In genomic region chr6:6088151-6088550, GRCm38 (mm10) we compare ENCODE assay signal across 9 mouse cellular contexts.
A peak's percentile ranks its signal among the peaks of the same experiment; 100 is the strongest.
DNase-seq lines count a peak whose midpoint lies in the region; ATAC-seq and TF ChIP-seq lines count a peak whose summit lies in the region.
"Had no signal": no experiment of that assay in that cellular context is flagged by ENCODE, and none has a peak within 500 bp of the region (broad histone marks: within the 10 kb centered on the region; RNA-seq: fewer than 3 reads in every experiment).

No protein-coding gene starts in this region.

- WGBS in forebrain, embryonic 15.5 days = 51% methylated on average over 4 of the region's 4 CpGs
- WGBS in forebrain, embryonic 11.5 days = 88% methylated on average over 4 of the region's 4 CpGs
- 46% methylated on average over 4 of the region's 4 CpGs for WGBS in lung, embryonic 16.5 days
- 85% methylated on average over 4 of the region's 4 CpGs for WGBS in thymus, adult 2 months
- 86% methylated on average over 4 of the region's 4 CpGs for WGBS in intestine, embryonic 15.5 days

- TF ChIP-seq POLR2A in thymus, adult 2 months (IDR thresholded peaks at IDR 0.05; ENCODE audit: control insufficient read depth, extremely low read depth, insufficient read depth, low read length, poor library complexity) = no peak

- H3K4me2 ChIP-seq in forebrain, embryonic 15.5 days (replicated peaks) = no peak overlapping the region
- no peak overlapping the region for H3K4me2 ChIP-seq in forebrain, embryonic 11.5 days (ENCODE audit: low read depth, low read length, severe bottlenecking)
- no peak overlapping the region for H3K4me2 ChIP-seq in lung, embryonic 16.5 days (ENCODE audit: low read depth, low read length)
- H3K4me2 ChIP-seq in intestine, embryonic 15.5 days (replicated peaks) = no peak overlapping the region

- intact Hi-C loops in heart, postnatal 36 days (cut with DNase I) = no loop called here

- no peaks in the 10 kb centered on the region for H3K9me3 ChIP-seq in forebrain, embryonic 15.5 days
- no peaks in the 10 kb centered on the region for H3K9me3 ChIP-seq in forebrain, embryonic 11.5 days (ENCODE audit: control insufficient read depth, low read length)
- H3K9me3 ChIP-seq in lung, embryonic 16.5 days (ENCODE audit: control insufficient read depth, low read length) = no peaks in the 10 kb centered on the region
- H3K9me3 ChIP-seq in intestine, embryonic 15.5 days = no peaks in the 10 kb centered on the region
- H3K9me3 ChIP-seq: megakaryocyte, embryonic 14.5 days had no signal

- no peak for DNase-seq in forebrain, embryonic 11.5 days (ENCODE audit: low spot score)
- DNase-seq in cerebellum, adult 9-10 months = peak; percentile 83
- DNase-seq in heart, postnatal 36 days = peak; percentile 57 to 65
- DNase-seq in kidney, adult 18-20 months = no peak
- no peak for DNase-seq in thymus, adult 2 months

- H3K4me1 ChIP-seq in forebrain, embryonic 15.5 days = peaks cover 11% of the 10 kb centered on the region
- no peaks in the 10 kb centered on the region for H3K4me1 ChIP-seq in forebrain, embryonic 11.5 days (replicated peaks; ENCODE audit: control insufficient read depth, insufficient read depth, low read length)
- peaks cover 7% of the 10 kb centered on the region; the same call in 1 of the 2 replicates for H3K4me1 ChIP-seq in lung, embryonic 16.5 days (replicated peaks; ENCODE audit: control insufficient read depth, insufficient read depth, low read length)
- no peaks in the 10 kb centered on the region for H3K4me1 ChIP-seq in thymus, adult 2 months (replicated peaks; ENCODE audit: control insufficient read depth, insufficient read depth, low read length)
- H3K4me1 ChIP-seq in intestine, embryonic 15.5 days (replicated peaks) = no peaks in the 10 kb centered on the region

- H3K36me3 ChIP-seq in forebrain, embryonic 15.5 days = no peaks in the 10 kb centered on the region
- no peaks in the 10 kb centered on the region for H3K36me3 ChIP-seq in forebrain, embryonic 11.5 days (ENCODE audit: control insufficient read depth, insufficient read depth, low read length)
- H3K36me3 ChIP-seq in lung, embryonic 16.5 days (ENCODE audit: control insufficient read depth, insufficient read depth, low read length) = no peaks in the 10 kb centered on the region
- no peaks in the 10 kb centered on the region for H3K36me3 ChIP-seq in thymus, adult 2 months (ENCODE audit: control insufficient read depth, insufficient read depth, low read length)
- no peaks in the 10 kb centered on the region for H3K36me3 ChIP-seq in intestine, embryonic 15.5 days

- no peak overlapping the region for H3K4me3 ChIP-seq in forebrain, embryonic 15.5 days
- no peak overlapping the region for H3K4me3 ChIP-seq in forebrain, embryonic 11.5 days (ENCODE audit: low read depth, low read length)
- no peak overlapping the region for H3K4me3 ChIP-seq in lung, embryonic 16.5 days (ENCODE audit: low read length)
- no peak overlapping the region for H3K4me3 ChIP-seq in thymus, adult 2 months (ENCODE audit: control insufficient read depth, insufficient read depth, low read length)
- H3K4me3 ChIP-seq in intestine, embryonic 15.5 days (replicated peaks) = no peak overlapping the region
- H3K4me3 ChIP-seq: megakaryocyte, embryonic 14.5 days had no signal

- H3K27ac ChIP-seq in forebrain, embryonic 15.5 days (replicated peaks) = no peak overlapping the region
- H3K27ac ChIP-seq in forebrain, embryonic 11.5 days (ENCODE audit: low read depth, low read length) = no peak overlapping the region
- H3K27ac ChIP-seq in lung, embryonic 16.5 days (ENCODE audit: low read length) = no peak overlapping the region
- H3K27ac ChIP-seq in thymus, adult 2 months (ENCODE audit: control insufficient read depth, insufficient read depth, low read length) = no peak overlapping the region
- no peak overlapping the region for H3K27ac ChIP-seq in intestine, embryonic 15.5 days

- no peak overlapping the region for H3K9ac ChIP-seq in forebrain, embryonic 15.5 days (replicated peaks)
- H3K9ac ChIP-seq in forebrain, embryonic 11.5 days (ENCODE audit: low read length) = no peak overlapping the region
- H3K9ac ChIP-seq in lung, embryonic 16.5 days (ENCODE audit: low read length) = no peak overlapping the region
- no peak overlapping the region for H3K9ac ChIP-seq in intestine, embryonic 15.5 days

- ATAC-seq in forebrain, embryonic 15.5 days (replicated peaks) = peak; percentile 79
- no peak for ATAC-seq in forebrain, embryonic 11.5 days (replicated peaks; ENCODE audit: low FRiP score)
- ATAC-seq in lung, embryonic 16.5 days (ENCODE audit: low read depth) = peak; percentile 47
- ATAC-seq in intestine, embryonic 15.5 days = no peak

- H3K27me3 ChIP-seq in forebrain, embryonic 15.5 days = no peaks in the 10 kb centered on the region
- H3K27me3 ChIP-seq in forebrain, embryonic 11.5 days (ENCODE audit: control insufficient read depth, insufficient read depth, low read length) = no peaks in the 10 kb centered on the region
- no peaks in the 10 kb centered on the region for H3K27me3 ChIP-seq in lung, embryonic 16.5 days (ENCODE audit: control insufficient read depth, insufficient read depth, low read depth, low read length)
- no peaks in the 10 kb centered on the region for H3K27me3 ChIP-seq in thymus, adult 2 months (ENCODE audit: control insufficient read depth, insufficient read depth, low read length)
- H3K27me3 ChIP-seq in intestine, embryonic 15.5 days (replicated peaks) = no peaks in the 10 kb centered on the region
- H3K27me3 ChIP-seq: megakaryocyte, embryonic 14.5 days had no signal

- TF ChIP-seq CTCF in thymus, adult 2 months (IDR thresholded peaks at IDR 0.05; ENCODE audit: borderline replicate concordance, control insufficient read depth, extremely low read depth, insufficient read depth, low read length, poor library complexity) = no peak

Comparison
In these comparisons a context has a peak if more than half of its experiments do, and no peak if none do; other contexts are left out.
1. ATAC-seq: peak in forebrain, embryonic 15.5 days (single experiment) and lung, embryonic 16.5 days (single experiment); none in forebrain, embryonic 11.5 days (single experiment) and intestine, embryonic 15.5 days (single experiment).
2. DNase-seq: peak in cerebellum, adult 9-10 months (single experiment) and heart, postnatal 36 days (2 of 2); none in forebrain, embryonic 11.5 days (single experiment), kidney, adult 18-20 months (single experiment) and thymus, adult 2 months (single experiment).